Mouse (Mus musculus): ENCODE results near the gene Spata13.

DNA sequence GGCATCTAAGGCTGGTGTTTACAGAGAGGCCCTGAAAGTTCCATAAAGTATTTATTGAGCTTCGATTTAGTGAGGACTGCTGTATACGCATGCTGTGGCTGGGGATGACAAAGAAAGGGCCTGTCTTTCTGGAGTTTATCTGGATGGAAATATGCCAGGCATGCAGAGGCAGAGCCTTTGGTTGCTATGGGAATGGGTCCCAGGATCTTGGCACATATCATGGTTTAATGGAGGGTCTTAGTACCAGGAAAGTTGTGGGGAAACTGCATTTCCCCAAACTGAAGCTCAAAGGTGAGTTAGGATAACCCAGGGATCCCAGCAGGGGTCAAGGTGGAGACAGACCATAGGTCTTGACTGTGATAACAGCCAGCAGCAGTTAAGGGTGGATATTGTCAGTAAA lies 37.7 kb downstream of the Spata13 start:
- TF ChIP-seq CTCF (IDR thresholded peaks at IDR 0.05; ENCODE audit: low read depth) (no peak), EP300 (optimal IDR thresholded peaks at IDR 0.05) (no peak)
